Mouse (Mus musculus): Measurements from ENCODE around the gene Gng2. TPM values are rescaled to one million over a fixed set of nuclear protein-coding genes. Genes with fewer than 3 reads are reported as not detected.

The Gng2 gene
- polyA plus RNA-seq, 1 experiment from 2014 or later = 390 TPM

DNA sequence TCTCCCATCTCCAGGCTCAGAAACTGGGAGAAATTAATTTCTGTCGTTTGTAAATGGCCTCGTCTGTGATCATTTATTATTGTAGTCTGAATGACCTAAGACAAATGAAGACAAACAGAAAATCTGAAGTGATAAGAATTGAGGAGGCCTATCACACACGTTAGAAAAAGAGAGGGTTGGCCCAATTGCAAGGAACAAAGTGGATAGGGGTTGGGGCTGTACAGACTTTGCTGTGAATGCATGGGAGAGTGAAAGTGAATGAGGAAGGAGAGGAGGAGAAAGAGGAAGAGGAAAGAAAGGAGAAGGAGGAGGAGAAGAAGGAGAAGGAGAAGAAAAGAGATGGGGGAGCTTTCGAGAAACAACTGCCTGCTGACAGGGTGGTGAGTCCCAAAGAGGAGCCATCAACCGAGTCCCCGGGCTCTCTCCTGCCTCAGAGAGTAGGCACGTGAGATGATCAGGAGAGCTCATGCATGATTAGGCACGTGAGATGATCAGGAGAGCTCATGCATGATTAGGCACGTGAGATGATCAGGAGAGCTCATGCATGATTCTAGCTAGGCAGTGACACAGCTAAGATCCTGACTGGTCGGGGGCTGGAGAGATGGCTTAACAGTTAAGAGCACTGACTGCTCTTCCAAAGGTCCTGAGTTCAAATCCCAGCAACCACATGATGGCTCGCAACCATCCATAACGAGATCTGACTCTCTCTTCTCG is 5.0 kb downstream of the Gng2 start:
- WGBS = 76% methylated on average over 13 of the region's 13 CpGs
- Histone ChIP-seq H3K4me1 (replicated peaks) (peaks cover 75% of the 10 kb centered on the region), H3K9ac (no peak overlapping the region), H3K9me3 (no peaks in the 10 kb centered on the region), H3K4me2 (peak overlapping the region; percentile 8; the same call in 1 of the 2 replicates), H3K27me3 (no peaks in the 10 kb centered on the region), H3K27ac (no peak overlapping the region; the same call in 1 of the 2 replicates), H3K4me3 (no peak overlapping the region), H3K36me3 (no peaks in the 10 kb centered on the region)
- ATAC-seq (ENCODE audit: low FRiP score) = no peak

GRCm38 (mm10) chr14:19970845-19971244 is 6.6 kb downstream of the Gng2 start:
- Histone ChIP-seq H3K27ac (peak overlapping the region; percentile 10; the same call in 1 of the 2 replicates), H3K4me2 (peak overlapping the region; percentile 8)

GRCm38 (mm10) chr14:19970106-19970785 is 7.2 kb downstream of the Gng2 start:
- H3K9me3 ChIP-seq = no peaks in the 10 kb centered on the region
- ATAC-seq (ENCODE audit: low FRiP score) = no peak
- no peak overlapping the region for H3K4me3 ChIP-seq
- H3K9ac ChIP-seq = no peak overlapping the region
- 75% methylated on average over 6 of the region's 6 CpGs for WGBS
- no peaks in the 10 kb centered on the region for H3K27me3 ChIP-seq
- H3K4me1 ChIP-seq (replicated peaks) = peaks cover 80% of the 10 kb centered on the region
- H3K4me2 ChIP-seq = no peak overlapping the region; the same call in 1 of the 2 replicates
- H3K27ac ChIP-seq = no peak overlapping the region; the same call in 1 of the 2 replicates
- H3K36me3 ChIP-seq = no peaks in the 10 kb centered on the region

More at GRCm38 (mm10) chr14:19970845-19971244, 6.6 kb downstream of the Gng2 start:
- H3K36me3 ChIP-seq = no peaks in the 10 kb centered on the region
- no peak overlapping the region for H3K4me3 ChIP-seq
- WGBS = 61% methylated on average over 3 of the region's 3 CpGs
- no peaks in the 10 kb centered on the region for H3K27me3 ChIP-seq
- ATAC-seq (ENCODE audit: low FRiP score) = no peak
- H3K9ac ChIP-seq = no peak overlapping the region
- no peaks in the 10 kb centered on the region for H3K9me3 ChIP-seq
- H3K4me1 ChIP-seq (replicated peaks) = peaks cover 80% of the 10 kb centered on the region

GRCm38 (mm10) chr14:19969566-19969965 is 7.9 kb downstream of the Gng2 start:
- H3K27me3 ChIP-seq = no peaks in the 10 kb centered on the region
- no peaks in the 10 kb centered on the region for H3K9me3 ChIP-seq
- H3K4me1 ChIP-seq (replicated peaks) = peaks cover 77% of the 10 kb centered on the region
- 88% methylated on average over 1 of the region's 1 CpGs for WGBS
- H3K27ac ChIP-seq = no peak overlapping the region
- no peak overlapping the region for H3K4me2 ChIP-seq
- no peaks in the 10 kb centered on the region for H3K36me3 ChIP-seq
- ATAC-seq (ENCODE audit: low FRiP score) = no peak
- no peak overlapping the region for H3K4me3 ChIP-seq
- H3K9ac ChIP-seq = no peak overlapping the region

GRCm38 (mm10) chr14:19969011-19969521 is 8.4 kb downstream of the Gng2 start:
- Histone ChIP-seq H3K4me1 (replicated peaks) (peaks cover 77% of the 10 kb centered on the region), H3K4me2 (no peak overlapping the region), H3K4me3 (no peak overlapping the region)

DNA sequence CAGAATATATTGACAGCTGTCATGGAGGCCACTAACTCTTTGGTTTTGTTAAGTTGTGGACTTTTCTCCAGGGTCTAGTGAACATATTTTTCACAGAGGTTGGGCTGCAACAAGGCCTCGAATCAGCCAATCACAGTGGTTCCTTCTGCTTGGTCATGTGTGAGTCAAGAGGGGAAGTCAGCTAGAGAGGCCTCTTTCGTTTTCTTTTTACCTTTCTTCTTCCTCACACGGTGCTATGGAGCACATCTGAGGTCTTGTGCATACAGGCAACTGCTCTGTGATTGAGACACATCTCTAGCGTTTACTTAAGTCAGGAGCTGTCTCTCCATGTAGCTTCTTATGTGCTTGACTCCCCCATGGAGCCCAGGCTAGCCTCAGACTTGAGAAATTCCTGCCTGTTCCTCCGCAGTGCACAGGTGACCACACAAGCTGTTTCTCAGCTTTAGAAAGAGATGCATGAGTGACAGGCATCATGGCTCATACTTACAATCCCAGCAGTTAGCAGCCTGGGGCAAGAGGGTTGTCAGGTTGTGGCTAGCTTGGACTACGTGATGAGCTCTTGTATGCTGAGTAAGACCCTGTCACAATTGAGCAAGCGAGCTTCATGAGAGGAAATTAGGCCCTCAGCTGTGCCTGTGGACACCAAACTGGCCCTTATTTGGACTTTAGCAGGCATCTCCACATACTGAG is 9.0 kb downstream of the Gng2 start:
- no peak for ATAC-seq (ENCODE audit: low FRiP score)
- WGBS = 81% methylated on average over 7 of the region's 7 CpGs
- no peaks in the 10 kb centered on the region for H3K27me3 ChIP-seq
- no peak overlapping the region for H3K27ac ChIP-seq
- H3K9me3 ChIP-seq = no peaks in the 10 kb centered on the region
- H3K4me2 ChIP-seq = no peak overlapping the region
- H3K4me1 ChIP-seq (replicated peaks) = peaks cover 77% of the 10 kb centered on the region
- no peak overlapping the region for H3K9ac ChIP-seq
- H3K4me3 ChIP-seq = no peak overlapping the region
- no peaks in the 10 kb centered on the region for H3K36me3 ChIP-seq

More at GRCm38 (mm10) chr14:19969011-19969521, 8.4 kb downstream of the Gng2 start:
- no peak for ATAC-seq (ENCODE audit: low FRiP score)
- Histone ChIP-seq H3K9ac (no peak overlapping the region), H3K36me3 (no peaks in the 10 kb centered on the region), H3K9me3 (no peaks in the 10 kb centered on the region), H3K27ac (no peak overlapping the region), H3K27me3 (no peaks in the 10 kb centered on the region)
- WGBS = 62% methylated on average over 5 of the region's 5 CpGs

DNA sequence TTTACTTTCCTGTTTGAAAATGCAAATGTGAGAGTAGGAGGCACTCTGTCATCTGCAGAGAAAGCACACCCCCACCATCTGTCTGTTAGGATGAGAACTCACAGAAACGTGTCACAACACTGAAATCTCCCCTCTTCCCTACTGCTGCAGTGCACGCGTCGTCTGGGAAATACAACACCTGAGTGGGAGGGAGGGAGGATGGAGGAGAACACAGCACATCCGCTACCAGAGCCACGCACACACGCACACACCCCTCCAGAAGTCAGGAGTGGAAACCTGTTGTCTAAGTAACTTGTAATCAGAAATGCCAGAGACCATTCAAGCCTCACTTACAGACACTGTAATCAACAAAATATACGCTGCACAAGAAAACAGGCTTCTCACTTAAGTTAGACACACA is 9.9 kb downstream of the Gng2 start:
- no peak overlapping the region for H3K4me3 ChIP-seq
- no peaks in the 10 kb centered on the region for H3K9me3 ChIP-seq
- H3K36me3 ChIP-seq = no peaks in the 10 kb centered on the region
- H3K27ac ChIP-seq = 0 out of 2 replicates have a peak overlapping the region, but pooled peaks have one; percentile 35
- H3K4me2 ChIP-seq = no peak overlapping the region
- 68% methylated on average over 8 of the region's 8 CpGs for WGBS
- no peak for ATAC-seq (ENCODE audit: low FRiP score)
- peak overlapping the region; percentile 36; the same call in 1 of the 2 replicates for H3K9ac ChIP-seq
- peaks cover 72% of the 10 kb centered on the region for H3K4me1 ChIP-seq (replicated peaks)
- no peaks in the 10 kb centered on the region for H3K27me3 ChIP-seq

GRCm38 (mm10) chr14:19963961-19964505 is 13.4 kb downstream of the Gng2 start:
- Histone ChIP-seq H3K27ac (peak overlapping the region; percentile 49), H3K36me3 (peaks cover 5% of the 10 kb centered on the region), H3K4me2 (no peak overlapping the region), H3K9ac (no peak overlapping the region), H3K9me3 (no peaks in the 10 kb centered on the region), H3K4me3 (no peak overlapping the region), H3K27me3 (no peaks in the 10 kb centered on the region), H3K4me1 (replicated peaks) (peaks cover 69% of the 10 kb centered on the region)
- ATAC-seq (ENCODE audit: low FRiP score) = no peak
- WGBS = 49% methylated on average over 5 of the region's 5 CpGs

GRCm38 (mm10) chr14:19961924-19962915 is 15.2 kb downstream of the Gng2 start:
- no peak overlapping the region for H3K9ac ChIP-seq
- H3K4me2 ChIP-seq = no peak overlapping the region
- H3K9me3 ChIP-seq = no peaks in the 10 kb centered on the region
- no peaks in the 10 kb centered on the region for H3K27me3 ChIP-seq
- 58% methylated on average over 15 of the region's 15 CpGs for WGBS
- ATAC-seq (ENCODE audit: low FRiP score) = peak; percentile 37; the same call in 1 of the 2 replicates
- peaks cover 16% of the 10 kb centered on the region for H3K36me3 ChIP-seq
- H3K4me3 ChIP-seq = no peak overlapping the region
- peak overlapping the region; percentile 78 for H3K27ac ChIP-seq
- H3K4me1 ChIP-seq (replicated peaks) = peaks cover 59% of the 10 kb centered on the region

DNA sequence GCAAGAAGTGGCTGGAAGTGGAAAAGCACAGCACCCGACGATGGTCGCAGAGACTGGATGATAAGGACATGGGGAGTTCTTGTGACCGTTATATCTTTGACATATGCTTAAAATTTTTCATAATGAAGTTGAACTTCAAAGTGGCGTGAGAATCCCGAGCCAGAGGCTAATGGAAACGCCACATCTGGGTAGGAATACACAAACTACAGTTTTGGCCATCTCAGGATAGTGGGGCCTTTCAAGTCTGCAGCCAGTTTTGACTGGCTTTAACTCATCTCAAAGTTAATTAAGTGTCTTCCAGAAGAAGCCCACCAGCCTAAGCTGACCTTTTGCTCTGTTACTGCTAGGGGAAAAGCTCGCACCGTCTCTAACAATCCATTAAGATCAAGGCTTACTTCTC is 17.6 kb downstream of the Gng2 start:
- H3K4me1 ChIP-seq (replicated peaks) = peaks cover 57% of the 10 kb centered on the region
- no peaks in the 10 kb centered on the region for H3K9me3 ChIP-seq
- no peak overlapping the region for H3K4me2 ChIP-seq
- no peak overlapping the region for H3K4me3 ChIP-seq
- H3K27me3 ChIP-seq = no peaks in the 10 kb centered on the region
- no peak overlapping the region for H3K9ac ChIP-seq
- H3K27ac ChIP-seq = no peak overlapping the region
- H3K36me3 ChIP-seq = peaks cover 33% of the 10 kb centered on the region
- ATAC-seq (ENCODE audit: low FRiP score) = no peak
- WGBS = 83% methylated on average over 9 of the region's 9 CpGs

DNA sequence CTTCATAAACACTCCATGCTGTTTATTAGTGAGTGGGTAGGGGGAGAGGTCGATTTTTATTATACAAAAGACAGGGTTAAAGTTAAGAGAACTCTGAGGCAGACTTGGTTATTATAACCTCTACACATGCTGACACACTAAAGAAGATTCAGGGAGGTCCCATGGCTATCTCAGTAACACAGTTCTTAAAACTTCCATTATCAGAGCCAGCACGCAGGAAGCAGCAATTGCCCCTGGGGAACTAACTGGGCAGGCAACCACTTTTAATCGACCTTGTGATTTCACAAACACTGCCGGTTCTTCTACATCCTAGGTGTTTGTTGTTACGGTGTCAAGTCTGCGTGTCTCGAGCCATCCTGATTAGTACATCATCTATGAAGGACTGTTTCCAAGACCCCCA is 22.4 kb downstream of the Gng2 start:
- Histone ChIP-seq H3K4me2 (no peak overlapping the region), H3K9me3 (no peaks in the 10 kb centered on the region), H3K27me3 (no peaks in the 10 kb centered on the region), H3K9ac (no peak overlapping the region), H3K27ac (no peak overlapping the region), H3K36me3 (peaks cover 57% of the 10 kb centered on the region), H3K4me1 (replicated peaks) (peaks cover 19% of the 10 kb centered on the region), H3K4me3 (no peak overlapping the region)
- ATAC-seq (ENCODE audit: low FRiP score) = no peak
- 83% methylated on average over 7 of the region's 7 CpGs for WGBS
